Comparison of ENCODE assay signal across 21 mouse cellular contexts in the genomic region with DNA sequence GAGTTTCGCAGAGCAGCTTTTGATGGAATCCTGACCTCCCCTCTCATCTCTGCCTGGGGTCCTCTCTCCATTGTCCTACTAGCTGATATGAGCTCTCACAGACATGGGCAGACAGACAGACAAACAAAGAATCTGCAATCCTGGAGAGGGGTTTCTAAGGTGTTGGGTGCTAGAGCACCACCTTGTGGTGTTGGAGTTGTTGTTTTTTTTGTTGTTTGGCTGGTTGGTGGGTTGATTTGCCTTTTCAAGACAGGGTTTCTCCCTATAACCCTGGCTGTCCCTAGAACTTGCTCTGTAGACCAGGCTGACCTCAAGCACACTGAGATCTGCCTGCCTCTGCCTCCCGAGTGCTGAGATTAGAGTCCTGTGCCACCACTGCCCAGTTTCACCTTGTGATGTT. TPM values are rescaled to one million over a fixed set of nuclear protein-coding genes. Genes with fewer than 3 reads are reported as not detected.
DNase-seq lines count a peak whose midpoint lies in the region; ATAC-seq and TF ChIP-seq lines count a peak whose summit lies in the region.
"Had no signal": no experiment of that assay in that cellular context is flagged by ENCODE, and none has a peak within 500 bp of the region (broad histone marks: within the 10 kb centered on the region; RNA-seq: fewer than 3 reads in every experiment).

No protein-coding gene starts in this region.

- peak; percentile 19 for DNase-seq in CD4-positive, CD25-positive, alpha-beta regulatory T cell, adult 2 months (ENCODE audit: low read depth, low spot score)
- no peak for DNase-seq in layer of hippocampus, adult 2 months (ENCODE audit: low spot score in 2 of 2)
- DNase-seq in layer of hippocampus, adult 18-20 months (ENCODE audit: low spot score in 2 of 2): no peak
- DNase-seq in 3T3-L1 (ENCODE audit: low read depth, low spot score) (peak; percentile 40), R1 (ENCODE audit: low read depth, low spot score) (peak; percentile 52)
- no peak for DNase-seq in spleen, adult 12 weeks (ENCODE audit: low spot score)
- DNase-seq: adrenal gland, adult 2 months; cerebellum, postnatal 25 days; heart, postnatal 4 days; kidney, postnatal 4 days; thymus, postnatal 25 days had no signal

- H3K27ac ChIP-seq in layer of hippocampus, adult 2 months: no peak overlapping the region
- H3K27ac ChIP-seq: lung, embryonic 15.5 days had no signal

- no peak for ATAC-seq in CD4-positive, CD25-positive, alpha-beta regulatory T cell, adult 4 months
- no peak for ATAC-seq in megakaryocyte, adult 5-6 weeks (ENCODE audit: poor library complexity, severe bottlenecking)

- H3K4me3 ChIP-seq in layer of hippocampus, adult 2 months: no peak overlapping the region
- H3K4me3 ChIP-seq: lung, embryonic 15.5 days; myocyte had no signal

- peak; percentile 63 for TF ChIP-seq CTCF in layer of hippocampus, adult 2 months (conservative IDR thresholded peaks at IDR 0.05)

RNA-seq across cellular contexts. Expression of gene Neurl1a, which starts 3.1 kb away (rescaled TPM):
- polyA plus RNA-seq in CD4-positive, CD25-positive, alpha-beta regulatory T cell, adult 4 months (2017; shearing (Covaris generic)): under 1 TPM; 0.20 to 0.47 TPM
- total RNA-seq in layer of hippocampus, adult 2 months (2021): 100 to 1,000 TPM; 180 to 194 TPM
- 100 to 1,000 TPM; 194 to 204 TPM for total RNA-seq in layer of hippocampus, adult 18-20 months (2021)
- total RNA-seq in megakaryocyte, adult 5-6 weeks (2015): not detected in 2 replicates
- not detected in 2 replicates for total RNA-seq in megakaryocyte, adult 5-6 weeks (2017)

RNA-seq across cellular contexts. Expression of gene Calhm3, which starts 17.9 kb away (rescaled TPM):
- polyA plus RNA-seq in CD4-positive, CD25-positive, alpha-beta regulatory T cell, adult 4 months (2017; shearing (Covaris generic)): not detected
- total RNA-seq in layer of hippocampus, adult 2 months (2021): not detected
- total RNA-seq in layer of hippocampus, adult 18-20 months (2021): not detected
- not detected in 2 replicates for total RNA-seq in megakaryocyte, adult 5-6 weeks (2015)
- not detected in 2 replicates for total RNA-seq in megakaryocyte, adult 5-6 weeks (2017)
- total RNA-seq: adrenal gland, adult 2 months; heart, postnatal 4 days; megakaryocyte-erythroid progenitor cell, adult 5-6 weeks had no signal
- polyA plus RNA-seq: adrenal gland, adult 2 months; embryonic facial prominence, embryonic 14.5 days; forebrain, embryonic 11.5 days; intestine, embryonic 14.5 days; limb, embryonic 14.5 days; lung, embryonic 15.5 days; myocyte; stomach, embryonic 14.5 days had no signal

RNA-seq across cellular contexts. Expression of gene Calhm1, which starts 31.4 kb away (rescaled TPM):
- polyA plus RNA-seq in CD4-positive, CD25-positive, alpha-beta regulatory T cell, adult 4 months (2017; shearing (Covaris generic)): not detected
- not detected for total RNA-seq in layer of hippocampus, adult 2 months (2021)
- total RNA-seq in layer of hippocampus, adult 18-20 months (2021): not detected
- not detected in 2 replicates for total RNA-seq in megakaryocyte, adult 5-6 weeks (2015)
- not detected in 2 replicates for total RNA-seq in megakaryocyte, adult 5-6 weeks (2017)
- total RNA-seq: adrenal gland, adult 2 months; heart, postnatal 4 days; megakaryocyte-erythroid progenitor cell, adult 5-6 weeks had no signal
- polyA plus RNA-seq: adrenal gland, adult 2 months; embryonic facial prominence, embryonic 14.5 days; forebrain, embryonic 11.5 days; intestine, embryonic 14.5 days; limb, embryonic 14.5 days; lung, embryonic 15.5 days; myocyte; stomach, embryonic 14.5 days had no signal

RNA-seq across cellular contexts. Expression of gene Calhm2, which starts 37.4 kb away (rescaled TPM):
- 10 to 100 TPM; 13.0 to 27.1 TPM for polyA plus RNA-seq in CD4-positive, CD25-positive, alpha-beta regulatory T cell, adult 4 months (2017; shearing (Covaris generic))
- 1 to 10 TPM; 4.1 to 5.5 TPM for total RNA-seq in layer of hippocampus, adult 2 months (2021)
- 1 to 10 TPM; 5.4 to 6.3 TPM for total RNA-seq in layer of hippocampus, adult 18-20 months (2021)
- total RNA-seq in megakaryocyte, adult 5-6 weeks (2015): 22.8 and 24.6 TPM in 2 replicates
- total RNA-seq in megakaryocyte, adult 5-6 weeks (2017): 42.8 and 45.7 TPM in 2 replicates

Comparison
In these comparisons a context has a peak if more than half of its experiments do, and no peak if none do; other contexts are left out.
1. DNase-seq: peak in CD4-positive, CD25-positive, alpha-beta regulatory T cell, adult 2 months (single experiment), 3T3-L1 (single experiment) and R1 (single experiment); none in layer of hippocampus, adult 2 months (0 of 2), layer of hippocampus, adult 18-20 months (0 of 2) and spleen, adult 12 weeks (single experiment).
2. RNA of gene Neurl1a, which starts 3.1 kb away (total RNA-seq): 194 to 204 TPM in layer of hippocampus, adult 18-20 months and 180 to 194 TPM in layer of hippocampus, adult 2 months; not detected in megakaryocyte, adult 5-6 weeks; every median in the first group is over 100 times any median in the second.